Mouse (Mus musculus) C2C12 (cell line): Measurements from ENCODE around the gene BC049715. TPM values are rescaled to one million over a fixed set of nuclear protein-coding genes. Genes with fewer than 3 reads are reported as not detected.

ENCODE experiments used
- H3K27me3 ChIP-seq: one replicate; pipeline ENCODE4 v1.6.1; 2011; ENCODE audit not compliant: control insufficient read depth, insufficient read depth, insufficient read length
- H3K36me3 ChIP-seq: one replicate; pipeline ENCODE4 v1.6.1; 2011; ENCODE audit not compliant: control insufficient read depth, insufficient read depth
- H3K4me3 ChIP-seq: one replicate; pipeline ENCODE4 v1.5.1; 2011; ENCODE audit warnings: mild to moderate bottlenecking, control low read depth; ENCODE audit not compliant: poor library complexity, insufficient read depth, severe bottlenecking
- H3K79me2 ChIP-seq: one replicate; pipeline ENCODE4 v1.6.1; 2011; ENCODE audit not compliant: control insufficient read depth, insufficient read depth
- H3K79me3 ChIP-seq: one replicate; pipeline ENCODE4 v1.6.1; 2011; ENCODE audit warnings: low read depth, control low read depth
- H3ac ChIP-seq: one replicate; pipeline ENCODE3; 2011; ENCODE audit warnings: low read depth; ENCODE audit not compliant: control insufficient read depth, insufficient read length
- CEBPB ChIP-seq: IDR thresholded peaks from one replicate; pipeline ENCODE4 v1.6.1; 2011; ENCODE audit warnings: low read depth, mild to moderate bottlenecking, control low read depth, moderate library complexity
- CTCF ChIP-seq: IDR thresholded peaks from one replicate; pipeline ENCODE4 v1.5.1; 2011; ENCODE audit not compliant: control insufficient read depth, insufficient read depth, insufficient read length
- FOSL1 ChIP-seq: IDR thresholded peaks from one replicate; pipeline ENCODE4 v1.8.0; 2011; ENCODE audit warnings: mild to moderate bottlenecking, low read length; ENCODE audit not compliant: poor library complexity, insufficient read depth, severe bottlenecking
- MAX ChIP-seq: IDR thresholded peaks from one replicate; pipeline ENCODE4 v1.6.1; 2011; ENCODE audit warnings: mild to moderate bottlenecking, control low read depth
- MYOD1 ChIP-seq: IDR thresholded peaks from one replicate; pipeline ENCODE4 v1.6.1; 2011; ENCODE audit warnings: low read depth; ENCODE audit not compliant: control insufficient read depth, insufficient read length
- MYOG ChIP-seq: IDR thresholded peaks from one replicate; pipeline ENCODE4 v1.6.1; 2011; ENCODE audit not compliant: control insufficient read depth, insufficient read length; ENCODE audit errors: extremely low read depth
- USF1 ChIP-seq: IDR thresholded peaks from one replicate; pipeline ENCODE4 v1.6.1; 2011; ENCODE audit warnings: low read depth, mild to moderate bottlenecking, control low read depth, moderate library complexity
- polyA plus RNA-seq: library from polyadenylated mRNA; unstranded; fragments of >200 nt; fragmentation: generic; extraction: Trizol; gene quantifications from one replicate; pipeline ENCODE4 v1.2.1, GENCODE M21; 2012; ENCODE audit warnings: missing spikeins

Gene BC049715
- polyA plus RNA-seq, 1 experiment, result 0.13 TPM

DNA sequence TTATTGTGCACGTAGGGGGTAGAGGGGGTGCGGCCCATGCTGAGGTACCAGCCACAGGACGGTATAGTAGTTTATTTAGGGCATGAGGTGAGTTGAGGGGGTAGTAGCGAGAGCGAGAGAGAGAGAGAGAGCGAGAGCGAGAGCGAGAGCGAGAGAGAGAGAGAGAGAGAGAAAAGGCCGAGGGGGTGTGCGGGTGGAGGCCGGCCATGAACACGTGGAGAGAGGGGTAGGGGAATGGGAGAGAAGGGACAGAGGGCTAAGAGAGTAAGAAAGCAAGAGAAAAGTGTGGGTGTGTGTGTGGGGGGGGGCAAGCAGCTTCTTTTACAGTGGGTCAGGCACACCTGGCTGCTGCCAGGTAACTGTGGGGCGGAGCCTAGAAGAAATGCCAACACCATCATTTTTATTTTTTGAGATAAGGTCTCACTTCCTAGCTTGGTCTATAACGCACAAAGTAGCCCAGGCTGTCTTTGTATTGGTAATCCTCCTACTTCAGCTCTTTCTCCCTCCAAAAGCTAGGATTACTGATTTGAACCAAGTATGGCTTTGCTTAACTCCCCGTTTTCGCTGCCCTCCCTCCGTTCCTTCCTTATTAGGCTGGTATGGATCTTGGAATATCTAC lies 19.9 kb upstream of the BC049715 start:
- peaks cover 18% of the 10 kb centered on the region for H3K79me3 ChIP-seq
- TF ChIP-seq USF1, result no peak
- TF ChIP-seq MYOD1, result no peak
- TF ChIP-seq MYOG, result no peak
- TF ChIP-seq CTCF, result no peak
- TF ChIP-seq FOSL1, result no peak
- no peak for TF ChIP-seq MAX
- no peak for TF ChIP-seq CEBPB
- no peaks in the 10 kb centered on the region for H3K27me3 ChIP-seq
- peaks cover 24% of the 10 kb centered on the region for H3K36me3 ChIP-seq
- H3K79me2 ChIP-seq, result peaks cover 33% of the 10 kb centered on the region
- peak overlapping the region; percentile 24 for H3ac ChIP-seq
- H3K4me3 ChIP-seq, result no peak overlapping the region

DNA sequence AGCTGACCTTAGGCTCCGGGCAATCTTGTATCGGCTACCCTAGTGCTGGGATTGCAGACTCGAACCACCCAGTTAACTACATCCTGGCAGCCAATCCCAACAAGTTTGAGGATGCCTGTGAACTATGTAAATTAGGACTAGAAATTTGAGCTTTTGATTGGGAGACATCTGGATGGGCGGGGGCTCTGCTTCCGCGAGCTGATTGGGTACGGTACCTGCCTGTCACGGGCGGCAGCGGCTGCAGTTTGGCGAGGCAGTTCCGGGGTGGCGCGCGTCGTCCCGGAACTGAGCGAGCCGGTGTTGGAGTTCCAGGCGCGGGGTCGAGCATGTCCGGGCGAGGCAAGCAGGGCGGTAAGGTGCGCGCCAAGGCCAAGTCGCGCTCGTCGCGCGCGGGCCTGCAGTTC lies 19.4 kb upstream of the BC049715 start, which contains the start of gene H2afj:
H2afj (plus strand) TSS at position 231 of the 404 bp plus-strand sequence.
- TF ChIP-seq USF1, result no peak
- TF ChIP-seq MYOG, result no peak
- TF ChIP-seq CTCF, result no peak
- no peak for TF ChIP-seq MAX
- no peak for TF ChIP-seq CEBPB
- no peak for TF ChIP-seq FOSL1
- TF ChIP-seq MYOD1, result no peak

DNA sequence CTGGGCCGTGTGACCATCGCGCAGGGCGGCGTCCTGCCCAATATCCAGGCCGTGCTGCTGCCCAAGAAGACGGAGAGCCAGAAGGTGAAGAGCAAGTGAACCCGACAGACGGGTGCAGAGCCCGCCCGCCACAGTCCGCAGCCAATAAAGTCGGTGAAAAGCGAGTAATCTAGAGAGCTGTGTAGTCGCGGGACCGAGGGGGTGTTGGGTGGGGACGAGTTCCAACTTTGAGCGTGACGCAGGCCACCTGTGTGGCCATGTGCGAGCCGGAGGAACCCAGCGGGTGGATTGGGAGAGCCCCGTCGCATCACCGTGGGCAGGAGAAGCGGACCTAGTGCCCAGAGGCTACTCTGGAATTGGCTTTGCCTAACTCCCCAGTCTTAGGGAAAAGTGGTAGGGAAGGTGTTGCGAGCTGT lies 18.8 kb upstream of the BC049715 start:
- H3K79me3 ChIP-seq, result peaks cover 18% of the 10 kb centered on the region
- peaks cover 33% of the 10 kb centered on the region for H3K79me2 ChIP-seq
- TF ChIP-seq FOSL1 (no peak), USF1 (no peak), MYOD1 (no peak), CTCF (no peak), MAX (no peak), CEBPB (no peak), MYOG (no peak)
- peaks cover 36% of the 10 kb centered on the region for H3K36me3 ChIP-seq
- peak overlapping the region; percentile 87 for H3ac ChIP-seq
- H3K27me3 ChIP-seq, result no peaks in the 10 kb centered on the region
- peak overlapping the region; percentile 64 for H3K4me3 ChIP-seq

More for the DNA sequence above, 19.4 kb upstream of the BC049715 start, which contains the start of gene H2afj:
- Histone ChIP-seq H3K79me2 (peaks cover 33% of the 10 kb centered on the region), H3K27me3 (no peaks in the 10 kb centered on the region), H3K4me3 (peak within 1 kb of the TSS; percentile 64), H3ac (peak within 1 kb of the TSS; percentile 87), H3K36me3 (peaks cover 30% of the 10 kb centered on the region), H3K79me3 (peaks cover 18% of the 10 kb centered on the region)

DNA sequence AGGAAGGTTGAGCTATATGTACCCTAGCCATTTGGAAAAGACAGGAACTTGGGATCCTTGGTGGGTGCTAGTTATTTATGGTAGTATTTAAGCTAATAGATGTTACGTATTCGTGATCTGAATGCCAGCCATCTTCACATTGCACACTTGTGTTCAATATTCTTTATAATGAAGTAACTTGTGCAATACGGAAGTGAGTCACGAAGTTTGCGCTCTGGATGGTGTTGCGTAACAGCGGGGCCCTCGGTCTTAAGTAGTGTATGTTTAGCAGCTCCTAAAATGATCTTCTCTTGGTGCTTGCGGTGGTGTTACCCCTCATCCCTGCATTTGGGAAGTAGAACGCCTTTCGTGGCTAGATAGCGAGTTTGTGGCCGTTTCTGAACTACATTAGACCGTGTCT lies 18.3 kb upstream of the BC049715 start:
- Histone ChIP-seq H3ac (peak overlapping the region; percentile 87), H3K27me3 (no peaks in the 10 kb centered on the region), H3K79me2 (peaks cover 33% of the 10 kb centered on the region), H3K4me3 (peak overlapping the region; percentile 64), H3K79me3 (peaks cover 18% of the 10 kb centered on the region), H3K36me3 (peaks cover 40% of the 10 kb centered on the region)
- TF ChIP-seq USF1 (no peak), CEBPB (peak; percentile 100)

DNA sequence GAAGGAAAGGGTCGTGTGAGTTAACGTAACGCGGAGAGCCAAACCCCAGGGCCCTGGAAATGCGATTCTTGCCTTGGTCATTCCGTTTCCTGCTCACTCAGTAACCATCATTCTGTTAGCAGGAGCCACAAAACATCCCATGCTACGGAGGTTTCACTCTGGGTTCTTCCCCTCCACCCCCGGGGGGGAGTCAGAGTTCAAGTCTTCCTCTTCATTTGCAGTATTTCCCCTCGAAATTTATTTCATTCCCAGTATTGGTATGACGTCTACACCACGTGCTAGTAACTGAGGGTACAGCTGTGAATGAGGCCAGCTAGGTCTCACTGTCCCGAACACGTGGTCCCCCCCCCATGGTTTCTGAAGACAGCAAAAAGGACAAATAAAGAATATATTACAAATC lies 17.8 kb upstream of the BC049715 start:
- peak overlapping the region; percentile 64 for H3K4me3 ChIP-seq
- TF ChIP-seq FOSL1, result no peak
- no peak for TF ChIP-seq CEBPB
- TF ChIP-seq MYOD1, result no peak
- no peak for TF ChIP-seq MYOG
- TF ChIP-seq MAX, result no peak
- no peak for TF ChIP-seq USF1
- no peak for TF ChIP-seq CTCF
- peaks cover 18% of the 10 kb centered on the region for H3K79me3 ChIP-seq
- no peaks in the 10 kb centered on the region for H3K27me3 ChIP-seq
- peaks cover 46% of the 10 kb centered on the region for H3K36me3 ChIP-seq
- H3K79me2 ChIP-seq, result peaks cover 33% of the 10 kb centered on the region
- no peak overlapping the region for H3ac ChIP-seq

DNA sequence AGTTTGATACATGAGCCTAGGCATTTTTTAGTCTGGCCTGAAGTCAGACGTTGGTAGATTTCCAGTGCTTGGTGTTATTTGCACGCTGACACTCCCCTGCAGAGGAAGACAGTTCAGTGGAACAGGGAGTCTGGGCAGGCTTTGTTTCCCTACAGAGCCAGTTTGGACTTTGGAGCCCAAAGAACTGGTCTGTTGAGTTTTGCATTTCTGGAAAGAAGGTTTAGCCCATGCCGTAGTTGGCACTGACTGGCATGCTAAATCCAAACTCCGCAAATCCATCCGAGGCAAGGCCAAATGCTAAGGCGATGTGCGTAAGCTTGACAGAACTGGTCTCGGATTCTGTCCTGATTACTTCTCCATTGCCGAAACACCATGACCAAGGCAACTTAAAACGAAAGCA lies 16.2 kb upstream of the BC049715 start:
- no peaks in the 10 kb centered on the region for H3K27me3 ChIP-seq
- peaks cover 60% of the 10 kb centered on the region for H3K36me3 ChIP-seq
- H3K79me2 ChIP-seq, result peaks cover 33% of the 10 kb centered on the region
- no peak for TF ChIP-seq MYOG
- H3K4me3 ChIP-seq, result no peak overlapping the region
- no peak overlapping the region for H3ac ChIP-seq
- H3K79me3 ChIP-seq, result peaks cover 18% of the 10 kb centered on the region
